Mouse (Mus musculus): ENCODE measurements around the gene Tmem268. TPM values are rescaled to one million over a fixed set of nuclear protein-coding genes. Genes with fewer than 3 reads are reported as not detected.

The Tmem268 gene
- polyA plus RNA-seq, 2 experiments, result 5.1 to 7.9 TPM

DNA sequence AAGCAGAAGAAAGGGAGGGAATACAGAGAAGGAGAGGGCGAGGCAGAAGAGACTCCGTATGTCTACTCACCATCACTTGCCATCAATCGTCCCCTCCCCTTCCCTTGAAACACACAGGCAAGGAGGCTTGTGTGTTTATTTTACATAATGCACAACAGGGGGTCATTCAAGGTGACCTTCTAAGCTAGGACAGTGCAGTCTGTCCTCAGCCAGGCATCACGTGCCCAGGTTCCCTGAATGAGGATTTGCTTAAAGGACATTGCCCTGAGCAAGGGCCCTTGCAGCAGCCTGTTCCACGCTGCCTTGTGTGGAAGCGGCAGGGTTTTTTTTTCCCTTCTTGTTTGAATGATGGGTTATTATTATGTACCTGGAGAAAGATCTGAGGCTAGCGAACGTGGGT lies 33.1 kb upstream of the Tmem268 start:
- H3K36me3 ChIP-seq (replicated peaks; ENCODE audit: control insufficient read depth, insufficient read depth, low read depth), result no peaks in the 10 kb centered on the region
- DNase-seq (ENCODE audit: low read depth in 3 of 3, low spot score in 3 of 3), result no peak
- no peak for TF ChIP-seq CTCF (IDR thresholded peaks at IDR 0.05; ENCODE audit: low read depth)
- TF ChIP-seq EP300 (IDR thresholded peaks at IDR 0.05; ENCODE audit: low read depth), result no peak

DNA sequence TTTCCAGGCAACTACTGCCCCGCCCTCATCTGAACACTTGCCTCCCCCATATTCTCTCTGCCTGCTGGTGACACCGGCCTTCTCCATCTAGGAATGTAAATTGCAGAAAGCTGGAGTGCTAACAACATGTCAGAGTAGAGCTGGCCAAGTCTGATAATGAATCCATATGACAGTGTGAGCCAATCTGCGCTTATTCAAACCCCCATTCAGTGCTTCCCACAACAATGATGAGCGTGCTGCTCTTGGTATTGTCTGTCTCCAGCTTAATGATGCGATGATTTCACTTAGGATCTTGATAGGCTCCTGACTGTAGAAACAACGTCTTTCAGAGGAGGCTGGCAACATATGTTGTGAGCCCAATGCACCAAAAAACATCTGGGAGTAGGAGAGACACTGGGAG lies 29.6 kb upstream of the Tmem268 start:
- H3K9ac ChIP-seq (replicated peaks), result no peak overlapping the region
- ATAC-seq (ENCODE audit: insufficient read depth) (no peak), DNase-seq (ENCODE audit: low read depth in 3 of 3, low spot score in 3 of 3) (no peak)
- no peaks in the 10 kb centered on the region for H3K4me1 ChIP-seq (replicated peaks; ENCODE audit: control insufficient read depth in 2 of 2, insufficient read depth in 2 of 2, low read length in 1 of 2)
- no peak for TF ChIP-seq CTCF (IDR thresholded peaks at IDR 0.05; ENCODE audit: low read depth)
- TF ChIP-seq EP300 (IDR thresholded peaks at IDR 0.05; ENCODE audit: low read depth), result no peak
- H3K4me3 ChIP-seq (ENCODE audit: insufficient read depth in 1 of 2, low read depth in 2 of 2, low read length in 2 of 2), result no peak overlapping the region
- no peak overlapping the region for H3K27ac ChIP-seq
- no peaks in the 10 kb centered on the region for H3K9me3 ChIP-seq (ENCODE audit: control insufficient read depth, low read length)
- no peaks in the 10 kb centered on the region for H3K27me3 ChIP-seq (ENCODE audit: control insufficient read depth, insufficient read depth, low read length)
- H3K4me2 ChIP-seq (ENCODE audit: low read depth), result no peak overlapping the region
- no peaks in the 10 kb centered on the region for H3K36me3 ChIP-seq (replicated peaks; ENCODE audit: control insufficient read depth, insufficient read depth, low read depth)
- 58% methylated on average over 6 of the region's 6 CpGs for WGBS (ENCODE audit: insufficient replicate concordance)

More for the DNA sequence above, 33.1 kb upstream of the Tmem268 start:
- Histone ChIP-seq H3K9me3 (ENCODE audit: control insufficient read depth, low read length) (no peaks in the 10 kb centered on the region), H3K27ac (no peak overlapping the region), H3K9ac (replicated peaks) (no peak overlapping the region), H3K27me3 (ENCODE audit: control insufficient read depth, insufficient read depth, low read length) (no peaks in the 10 kb centered on the region), H3K4me2 (ENCODE audit: low read depth) (no peak overlapping the region), H3K4me3 (ENCODE audit: insufficient read depth in 1 of 2, low read depth in 2 of 2, low read length in 2 of 2) (no peak overlapping the region), H3K4me1 (replicated peaks; ENCODE audit: control insufficient read depth in 2 of 2, insufficient read depth in 2 of 2, low read length in 1 of 2) (no peaks in the 10 kb centered on the region)
- no peak for ATAC-seq (ENCODE audit: insufficient read depth)
- 64% methylated on average over 8 of the region's 8 CpGs for WGBS (ENCODE audit: insufficient replicate concordance)

DNA sequence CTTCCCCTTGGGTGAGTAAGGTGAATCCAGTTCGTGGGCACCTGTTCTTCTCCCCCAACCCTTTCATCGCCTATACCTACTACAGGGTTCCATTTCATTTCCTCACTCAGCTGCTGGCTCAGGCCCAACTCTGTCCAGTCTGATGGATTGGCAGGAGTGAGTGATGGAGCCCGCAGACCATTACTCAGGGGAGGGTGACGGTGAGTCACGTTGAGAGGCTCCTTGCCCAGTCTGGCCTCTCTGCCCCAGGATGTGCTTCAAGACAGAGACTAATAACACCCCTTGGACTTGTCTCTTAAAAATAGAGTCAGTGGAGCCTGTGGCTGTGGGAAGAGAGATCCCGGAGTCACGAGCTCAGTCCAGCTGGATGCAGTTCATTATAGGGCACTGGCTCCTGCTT lies 28.2 kb upstream of the Tmem268 start:
- Histone ChIP-seq H3K9me3 (ENCODE audit: control insufficient read depth, low read length) (no peaks in the 10 kb centered on the region), H3K36me3 (replicated peaks; ENCODE audit: control insufficient read depth, insufficient read depth, low read depth) (no peaks in the 10 kb centered on the region), H3K4me1 (replicated peaks; ENCODE audit: control insufficient read depth in 2 of 2, insufficient read depth in 2 of 2, low read length in 1 of 2) (no peaks in the 10 kb centered on the region), H3K4me3 (ENCODE audit: insufficient read depth in 1 of 2, low read depth in 2 of 2, low read length in 2 of 2) (no peak overlapping the region), H3K4me2 (ENCODE audit: low read depth) (no peak overlapping the region), H3K9ac (replicated peaks) (no peak overlapping the region), H3K27ac (no peak overlapping the region), H3K27me3 (ENCODE audit: control insufficient read depth, insufficient read depth, low read length) (no peaks in the 10 kb centered on the region)
- TF ChIP-seq CTCF (IDR thresholded peaks at IDR 0.05; ENCODE audit: low read depth) (no peak), EP300 (IDR thresholded peaks at IDR 0.05; ENCODE audit: low read depth) (no peak)
- DNase-seq (ENCODE audit: low read depth in 3 of 3, low spot score in 3 of 3), result no peak
- 61% methylated on average over 7 of the region's 7 CpGs for WGBS (ENCODE audit: insufficient replicate concordance)
- no peak for ATAC-seq (ENCODE audit: insufficient read depth)

DNA sequence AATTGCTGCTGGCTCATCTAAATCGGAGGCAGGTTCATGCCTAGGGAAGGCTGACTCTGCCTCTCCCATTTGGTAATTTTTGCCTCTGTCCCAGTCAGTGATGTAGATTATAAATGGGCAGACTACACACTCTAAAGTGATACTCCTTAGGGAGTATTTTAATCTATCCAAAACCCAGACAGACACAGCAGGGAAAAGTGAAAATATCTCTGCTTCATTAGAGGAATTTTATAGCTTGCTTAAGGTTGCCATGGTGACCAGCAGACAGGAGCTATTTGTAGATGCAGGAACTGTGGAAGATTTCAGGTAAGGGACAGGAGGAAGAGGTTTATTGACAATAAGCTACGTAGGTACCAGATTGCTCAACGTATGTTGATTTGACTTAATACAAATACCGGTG lies 21.0 kb upstream of the Tmem268 start:
- TF ChIP-seq EP300 (IDR thresholded peaks at IDR 0.05; ENCODE audit: low read depth), result no peak
- TF ChIP-seq CTCF (IDR thresholded peaks at IDR 0.05; ENCODE audit: low read depth), result no peak
- WGBS (ENCODE audit: insufficient replicate concordance), result 69% methylated on average over 4 of the region's 4 CpGs
- no peak for DNase-seq (ENCODE audit: low read depth in 3 of 3, low spot score in 3 of 3)
- ATAC-seq (ENCODE audit: insufficient read depth), result no peak
- Histone ChIP-seq H3K27me3 (ENCODE audit: control insufficient read depth, insufficient read depth, low read length) (no peaks in the 10 kb centered on the region), H3K4me3 (ENCODE audit: insufficient read depth in 1 of 2, low read depth in 2 of 2, low read length in 2 of 2) (no peak overlapping the region), H3K9ac (replicated peaks) (no peak overlapping the region), H3K4me1 (replicated peaks; ENCODE audit: control insufficient read depth in 2 of 2, insufficient read depth in 2 of 2, low read length in 1 of 2) (no peaks in the 10 kb centered on the region), H3K4me2 (ENCODE audit: low read depth) (no peak overlapping the region), H3K9me3 (ENCODE audit: control insufficient read depth, low read length) (no peaks in the 10 kb centered on the region), H3K27ac (no peak overlapping the region), H3K36me3 (replicated peaks; ENCODE audit: control insufficient read depth, insufficient read depth, low read depth) (no peaks in the 10 kb centered on the region)

DNA sequence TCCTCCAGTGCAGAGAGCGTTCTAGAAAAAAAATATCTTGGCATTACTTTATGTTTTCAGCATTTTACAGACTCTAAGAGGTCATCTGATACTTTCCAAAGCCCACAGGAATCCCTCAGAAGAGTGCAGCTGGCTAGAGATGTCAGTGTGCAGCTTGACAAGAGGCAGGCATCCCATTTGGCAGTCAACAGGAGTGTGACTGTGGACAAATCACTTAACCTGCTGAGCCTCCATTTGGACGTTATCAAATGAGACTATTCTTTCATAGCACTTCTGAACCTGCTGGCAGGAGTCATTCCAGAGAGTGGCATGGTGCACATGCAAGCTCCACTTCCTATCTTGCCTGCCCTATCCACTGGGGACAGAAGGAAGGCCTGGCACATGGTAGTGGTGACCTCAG lies 16.4 kb upstream of the Tmem268 start:
- DNase-seq (ENCODE audit: low read depth in 3 of 3, low spot score in 3 of 3) (no peak), ATAC-seq (ENCODE audit: insufficient read depth) (no peak)
- no peaks in the 10 kb centered on the region for H3K9me3 ChIP-seq (ENCODE audit: control insufficient read depth, low read length)
- no peak overlapping the region for H3K4me3 ChIP-seq (ENCODE audit: insufficient read depth in 1 of 2, low read depth in 2 of 2, low read length in 2 of 2)
- TF ChIP-seq CTCF (IDR thresholded peaks at IDR 0.05; ENCODE audit: low read depth) (no peak), EP300 (IDR thresholded peaks at IDR 0.05; ENCODE audit: low read depth) (no peak)
- no peak overlapping the region for H3K9ac ChIP-seq (replicated peaks)
- H3K4me1 ChIP-seq (replicated peaks; ENCODE audit: control insufficient read depth in 2 of 2, insufficient read depth in 2 of 2, low read length in 1 of 2), result peaks cover 9 to 22% of the 10 kb centered on the region in 2 experiments
- H3K27ac ChIP-seq, result no peak overlapping the region
- H3K27me3 ChIP-seq (ENCODE audit: control insufficient read depth, insufficient read depth, low read length), result no peaks in the 10 kb centered on the region
- H3K36me3 ChIP-seq (replicated peaks; ENCODE audit: control insufficient read depth, insufficient read depth, low read depth), result no peaks in the 10 kb centered on the region
- H3K4me2 ChIP-seq (ENCODE audit: low read depth), result no peak overlapping the region
- 65% methylated on average over 2 of the region's 2 CpGs for WGBS (ENCODE audit: insufficient replicate concordance)

All from liver, embryonic 14.5 days (tissue).